Mouse (Mus musculus) monocyte, adult 2 months (primary cell): Measurements from ENCODE around the gene Fam169a.
"Not testable (repeated sequence)": the region's sequence is repeated elsewhere in the genome, so short reads cannot be mapped to it uniquely, and the experiment has no call there.

Source experiments
- DNase-seq, 2 experiments: peaks; one replicate each; pipeline ENCODE4 v3.0.0; 2022; ENCODE audit warnings: low spot score in 2 of 2, low read depth in 1 of 2

The Fam169a gene

GRCm38 (mm10) chr13:97077556-97077955, 10.5 kb downstream of the Fam169a start:
- no peak for DNase-seq

GRCm38 (mm10) chr13:97080201-97080600, 13.1 kb downstream of the Fam169a start:
- no peak for DNase-seq

- DNase-seq: no peak
Measured at GRCm38 (mm10) chr13:97080615-97081014, 13.5 kb downstream of the Fam169a start.

DNA sequence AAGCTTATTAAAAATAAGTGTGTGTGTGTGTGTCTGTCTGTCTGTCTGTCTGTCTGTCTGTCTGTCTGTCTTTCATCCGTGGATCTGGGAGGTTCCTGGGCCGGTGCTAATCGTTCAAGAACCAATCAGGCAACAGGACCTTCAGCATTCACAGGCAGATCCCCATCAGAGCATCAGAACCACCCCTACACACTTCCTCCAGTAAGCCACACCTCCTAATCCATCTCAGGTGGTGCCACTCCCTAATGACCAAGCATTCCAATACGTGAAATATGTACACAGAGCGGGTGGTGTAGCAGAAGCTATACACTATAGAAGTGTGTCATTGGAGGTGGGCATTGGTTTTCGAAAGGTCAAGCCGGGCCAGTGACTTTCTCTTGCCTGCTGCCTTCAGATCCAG, 15.3 kb downstream of the Fam169a start:
- no peak for DNase-seq

DNA sequence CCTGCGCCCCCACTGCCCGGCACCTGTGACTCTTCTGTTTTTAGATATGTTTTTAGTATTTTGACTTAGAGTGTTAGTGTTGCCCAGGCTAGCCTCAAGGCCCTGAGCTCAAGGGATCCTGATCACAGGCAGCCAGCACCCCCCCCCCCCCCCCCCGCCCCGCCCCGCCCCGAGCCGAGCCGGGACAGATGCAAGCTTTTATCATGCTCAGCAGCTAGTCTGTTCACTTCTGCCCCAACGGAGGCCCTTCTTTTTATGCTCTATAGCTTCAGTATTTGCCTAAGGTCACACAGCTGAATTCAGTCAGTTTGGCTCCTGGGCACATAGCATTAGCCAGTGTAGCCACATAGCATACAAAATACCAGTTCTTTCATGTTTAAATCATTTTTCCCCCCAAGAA, 19.2 kb downstream of the Fam169a start:
- no peak for DNase-seq

DNA sequence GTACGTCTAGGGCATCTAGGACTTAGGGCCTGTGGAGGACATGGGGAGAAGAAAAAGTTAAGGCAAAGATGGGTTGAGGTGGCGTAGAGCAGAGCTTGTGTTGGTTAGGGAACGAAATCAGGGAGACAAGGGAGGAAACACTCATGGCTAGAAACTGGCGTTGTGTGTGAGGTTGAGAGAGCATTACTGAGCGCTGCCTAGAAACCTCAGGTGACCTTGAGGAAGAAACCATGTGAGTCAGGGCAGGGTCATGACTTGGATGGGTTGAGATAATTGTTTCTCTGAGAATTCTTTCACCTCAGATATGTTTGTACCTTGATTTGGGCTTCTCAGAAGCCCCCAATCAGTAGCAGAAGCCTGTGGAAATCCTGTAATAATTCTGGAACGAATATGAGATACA, 20.3 kb downstream of the Fam169a start:
- no peak for DNase-seq

DNA sequence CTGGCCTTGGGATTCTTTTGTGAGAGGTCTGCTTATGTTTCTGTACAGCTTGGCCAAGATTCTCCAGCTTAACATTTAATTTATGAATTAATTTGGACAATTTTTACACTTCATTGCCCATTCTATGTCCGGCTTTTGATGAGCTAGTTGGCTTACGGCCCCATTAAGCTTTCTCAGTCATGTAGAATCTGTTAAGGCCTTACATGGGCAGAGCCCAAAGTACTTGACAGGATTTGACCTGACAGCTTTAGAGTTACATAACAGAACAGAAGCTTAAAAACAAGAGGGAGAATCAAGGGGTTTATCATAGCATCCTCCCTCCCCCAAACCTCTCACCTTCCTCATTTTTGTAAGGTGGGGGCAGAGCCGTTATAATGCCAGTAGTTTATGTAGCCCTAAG, 21.1 kb downstream of the Fam169a start:
- DNase-seq: no peak

GRCm38 (mm10) chr13:97095726-97096125, 28.6 kb downstream of the Fam169a start:
- no peak for DNase-seq

- no peak for DNase-seq
Measured at GRCm38 (mm10) chr13:97099187-97099852, 32.2 kb downstream of the Fam169a start, which contains the start of gene Gm6169. Gm6169 (minus strand) TSS chr13:97099237.

GRCm38 (mm10) chr13:97104996-97105395, 37.9 kb downstream of the Fam169a start:
- no peak for DNase-seq

DNA sequence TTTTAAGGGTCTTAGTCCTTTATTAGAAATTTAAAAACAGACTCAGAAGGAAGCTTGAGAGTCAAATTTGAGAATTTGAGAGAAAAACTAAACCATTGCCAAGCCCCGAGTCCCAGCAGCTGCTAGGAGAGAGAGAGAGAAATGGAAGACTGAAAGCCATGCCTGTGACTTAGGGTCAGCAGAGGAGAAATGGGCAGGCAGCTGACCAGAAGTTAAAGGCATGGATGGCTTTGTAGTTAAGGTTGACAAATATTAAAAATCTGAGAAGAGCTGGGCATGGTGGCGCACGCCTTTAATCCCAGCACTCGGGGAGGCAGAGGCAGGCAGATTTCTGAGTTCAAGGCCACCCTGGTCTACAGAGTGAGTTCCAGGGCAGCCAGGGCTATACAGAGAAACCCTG, 40.6 kb downstream of the Fam169a start:
- DNase-seq: not testable (repeated sequence)

- DNase-seq: no peak
Measured at GRCm38 (mm10) chr13:97109046-97109445, 42.0 kb downstream of the Fam169a start.

DNA sequence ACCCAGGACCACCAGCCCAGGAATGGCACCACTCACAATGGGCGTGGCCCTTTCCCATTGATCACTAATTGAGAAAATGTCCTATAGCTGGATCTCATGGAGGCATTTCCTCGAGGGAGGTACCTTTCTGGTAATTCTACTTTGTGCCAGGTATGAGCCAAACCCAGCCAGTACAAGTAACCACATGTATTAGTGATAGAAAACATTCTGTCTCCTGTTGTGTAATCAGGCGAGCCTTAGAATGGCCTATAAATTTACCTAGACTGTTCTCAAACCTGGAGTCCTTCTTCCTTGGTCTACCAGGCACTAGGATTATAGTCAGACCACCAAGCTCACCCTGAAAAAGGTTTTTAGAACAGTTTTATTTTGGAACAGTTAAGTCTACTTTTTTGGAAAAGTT, 54.3 kb downstream of the Fam169a start:
- DNase-seq: no peak

- not testable (repeated sequence) for DNase-seq
Measured at GRCm38 (mm10) chr13:97129654-97130053, 62.6 kb downstream of the Fam169a start.

DNA sequence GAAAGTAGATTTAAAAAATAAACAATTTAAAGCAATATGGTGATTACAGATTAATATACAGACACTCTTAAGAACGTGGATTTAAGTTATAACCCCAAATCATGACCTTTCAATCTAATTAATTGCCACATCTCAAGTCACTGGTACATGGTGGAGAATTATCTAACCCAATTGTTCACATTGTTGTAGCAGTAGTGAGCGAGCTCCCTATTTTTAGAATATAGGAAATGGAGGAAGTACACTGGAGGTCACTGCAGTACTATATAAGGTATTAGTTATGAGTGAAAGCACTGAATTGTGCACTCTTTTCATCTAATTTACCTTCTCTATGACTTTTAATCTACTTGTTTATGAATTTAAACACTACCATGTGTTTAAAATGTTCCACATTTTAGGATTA, 63.3 kb downstream of the Fam169a start:
- not testable (repeated sequence) for DNase-seq

DNA sequence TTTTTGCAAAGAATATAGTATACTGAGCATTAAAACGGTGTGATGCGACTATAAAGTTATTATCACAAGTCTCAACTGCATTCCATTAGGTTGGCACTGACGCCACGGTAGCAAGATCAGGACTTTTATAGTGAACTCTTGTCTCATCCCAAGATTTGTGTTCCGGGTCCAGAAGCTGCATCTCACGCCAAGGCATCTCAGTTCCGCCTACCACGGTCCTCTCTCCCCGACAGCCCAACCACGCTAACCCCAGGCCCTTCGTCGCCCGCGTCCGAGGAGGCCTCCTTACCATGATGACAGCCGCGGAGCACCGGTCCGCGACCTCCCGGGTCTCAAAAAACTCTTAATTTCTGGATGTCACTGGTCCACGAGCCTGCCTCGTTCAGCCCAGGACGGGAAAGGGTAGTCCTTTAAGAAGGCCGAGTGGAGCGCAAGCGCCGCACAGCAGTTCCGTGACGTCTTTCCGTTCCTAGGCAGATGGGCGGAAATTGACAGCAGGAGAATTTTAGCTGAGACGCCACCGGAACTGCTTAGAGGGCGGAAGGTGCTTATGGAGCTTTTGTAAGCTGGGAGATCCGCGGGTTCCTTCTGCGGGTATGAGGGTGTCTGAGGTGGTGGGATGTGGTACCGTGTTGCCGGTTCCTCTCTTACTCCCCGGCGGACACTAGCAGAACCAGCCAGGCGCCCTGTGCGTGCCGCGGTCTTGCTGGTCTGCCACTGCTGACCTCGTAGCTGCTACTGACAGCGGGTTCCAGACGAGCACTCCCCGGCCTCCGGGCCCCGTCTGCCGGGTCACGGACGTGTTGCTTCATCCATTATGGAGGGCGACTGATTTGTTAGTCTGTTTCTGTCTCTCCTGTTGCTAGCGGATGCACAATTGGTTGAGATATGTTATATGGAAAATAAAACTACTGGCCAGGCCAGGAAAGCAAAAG, 70.6 kb downstream of the Fam169a start, which contains the start of the genes Gfm2 and Nsa2:
Gene Gfm2, plus strand, starts transcription at position 472 of the 935 bp plus-strand sequence.
Gene Nsa2, minus strand, starts transcription at position 472 of the 935 bp plus-strand sequence.
- DNase-seq: peak; percentile 82

DNA sequence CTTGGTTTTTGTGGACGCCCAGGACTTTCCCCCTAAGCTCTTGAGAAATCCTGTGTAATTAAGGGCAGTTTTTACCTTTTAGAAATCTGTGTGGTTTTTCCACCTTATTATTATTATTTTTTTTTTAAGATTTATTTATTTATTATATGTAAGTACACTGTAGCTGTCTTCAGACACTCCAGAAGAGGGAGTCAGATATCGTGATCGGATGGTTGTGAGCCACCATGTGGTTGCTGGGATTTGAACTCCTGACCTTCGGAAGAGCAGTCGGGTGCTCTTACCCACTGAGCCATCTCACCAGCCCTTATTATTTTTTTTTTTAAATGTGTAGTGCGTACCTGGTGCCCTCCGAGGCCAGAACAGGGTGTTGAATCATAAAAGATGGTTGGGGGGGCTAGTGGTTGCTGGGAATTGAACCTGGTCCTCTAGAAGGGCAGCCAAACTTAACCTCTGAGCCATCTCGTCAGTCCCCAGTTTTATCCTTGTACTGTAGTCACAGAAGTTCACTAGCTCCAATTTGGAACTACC, 71.4 kb downstream of the Fam169a start:
- DNase-seq: not testable (repeated sequence)

DNA sequence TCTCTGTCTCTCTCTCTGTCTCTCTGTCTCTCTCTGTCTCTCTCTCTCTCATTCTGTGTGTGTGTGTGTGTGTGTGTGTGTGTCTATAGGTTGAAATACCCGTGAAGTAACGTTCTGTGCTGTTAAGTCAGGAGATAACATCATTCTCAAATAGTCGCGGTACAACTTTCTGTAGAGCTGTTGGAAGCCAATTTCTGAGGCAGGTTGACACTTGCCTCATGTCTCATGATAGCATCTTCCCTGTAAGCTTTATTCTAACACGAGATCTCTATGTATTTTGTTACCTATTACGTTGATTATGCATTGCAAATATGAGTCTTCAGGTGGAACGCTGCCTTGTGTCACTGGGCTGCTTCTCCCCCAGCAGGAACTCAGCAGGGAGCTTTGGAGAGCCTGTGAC, 75.2 kb downstream of the Fam169a start:
- no peak for DNase-seq

GRCm38 (mm10) chr13:97145834-97146233, 78.7 kb downstream of the Fam169a start:
- no peak for DNase-seq

- no peak for DNase-seq
Measured at GRCm38 (mm10) chr13:97175520-97176264, 108.6 kb downstream of the Fam169a start.

DNA sequence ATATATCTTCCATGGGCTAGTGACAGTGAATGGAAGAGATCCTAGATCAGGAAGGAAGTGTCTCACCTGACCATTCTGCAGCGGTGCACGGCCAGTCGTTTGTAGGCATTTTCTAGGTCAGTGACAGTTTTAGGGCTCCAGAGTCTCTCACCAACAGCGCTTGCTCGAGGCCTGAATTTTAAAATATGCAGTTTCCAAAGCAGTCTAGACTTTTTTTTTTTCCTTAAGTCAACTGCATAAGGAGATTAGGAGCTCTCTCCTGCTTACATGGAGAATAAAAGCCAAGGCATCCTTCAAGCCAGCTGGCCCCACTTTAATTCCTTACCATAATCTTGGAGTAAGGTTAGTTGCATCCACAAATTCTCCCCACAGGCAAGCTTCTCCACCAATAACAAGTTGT, 109.6 kb downstream of the Fam169a start:
- no peak for DNase-seq
